Mouse (Mus musculus): ENCODE results near the gene Pde3b. TPM values are rescaled to one million over a fixed set of nuclear protein-coding genes. Genes with fewer than 3 reads are reported as not detected.
"Not testable (repeated sequence)": the region's sequence is repeated elsewhere in the genome, so short reads cannot be mapped to it uniquely, and the experiment has no call there.

Gene Pde3b
- 4.3 and 4.9 TPM in 2 replicates for polyA plus RNA-seq (2015; fragmentation: Nextera tagmentation; extraction: Ambion mirVana)

GRCm38 (mm10) chr7:114414421-114415335, at the start of gene Pde3b:
Gene Pde3b (plus strand): TSS chr7:114415281.
- Histone ChIP-seq H3K27me3 (no peaks in the 10 kb centered on the region), H3K27ac (peak within 1 kb of the TSS; percentile 97), H3K36me3 (no peaks in the 10 kb centered on the region), H3K4me1 (replicated peaks) (peaks cover 28% of the 10 kb centered on the region), H3K4me3 (replicated peaks) (peak within 1 kb of the TSS; percentile 95), H3K9ac (replicated peaks) (peak within 1 kb of the TSS; percentile 97), H3K4me2 (replicated peaks) (peak within 1 kb of the TSS; percentile 91), H3K9me3 (no peaks in the 10 kb centered on the region)
- peak; percentile 93 for ATAC-seq
- under 1% methylated on average over 70 of the region's 70 CpGs for WGBS

- Histone ChIP-seq H3K9me3 (no peaks in the 10 kb centered on the region), H3K4me3 (replicated peaks) (no peak overlapping the region), H3K27me3 (no peaks in the 10 kb centered on the region), H3K27ac (no peak overlapping the region), H3K36me3 (no peaks in the 10 kb centered on the region), H3K9ac (replicated peaks) (no peak overlapping the region), H3K4me1 (replicated peaks) (no peaks in the 10 kb centered on the region), H3K4me2 (replicated peaks) (no peak overlapping the region)
- ATAC-seq = no peak
- WGBS = 97% methylated on average over 3 of the region's 3 CpGs
Measured at GRCm38 (mm10) chr7:114402130-114402529, 13.0 kb upstream of the Pde3b start.

GRCm38 (mm10) chr7:114415336-114416020, 397 bp downstream of the Pde3b start:
- H3K9me3 ChIP-seq = no peaks in the 10 kb centered on the region
- no peaks in the 10 kb centered on the region for H3K27me3 ChIP-seq
- H3K36me3 ChIP-seq = no peaks in the 10 kb centered on the region
- H3K9ac ChIP-seq (replicated peaks) = peak overlapping the region; percentile 97
- H3K27ac ChIP-seq = peak overlapping the region; percentile 97
- peak overlapping the region; percentile 91 for H3K4me2 ChIP-seq (replicated peaks)
- peak overlapping the region; percentile 95 for H3K4me3 ChIP-seq (replicated peaks)
- under 1% methylated on average over 78 of the region's 103 CpGs for WGBS
- H3K4me1 ChIP-seq (replicated peaks) = peaks cover 28% of the 10 kb centered on the region
- peak; percentile 83 for ATAC-seq

DNA sequence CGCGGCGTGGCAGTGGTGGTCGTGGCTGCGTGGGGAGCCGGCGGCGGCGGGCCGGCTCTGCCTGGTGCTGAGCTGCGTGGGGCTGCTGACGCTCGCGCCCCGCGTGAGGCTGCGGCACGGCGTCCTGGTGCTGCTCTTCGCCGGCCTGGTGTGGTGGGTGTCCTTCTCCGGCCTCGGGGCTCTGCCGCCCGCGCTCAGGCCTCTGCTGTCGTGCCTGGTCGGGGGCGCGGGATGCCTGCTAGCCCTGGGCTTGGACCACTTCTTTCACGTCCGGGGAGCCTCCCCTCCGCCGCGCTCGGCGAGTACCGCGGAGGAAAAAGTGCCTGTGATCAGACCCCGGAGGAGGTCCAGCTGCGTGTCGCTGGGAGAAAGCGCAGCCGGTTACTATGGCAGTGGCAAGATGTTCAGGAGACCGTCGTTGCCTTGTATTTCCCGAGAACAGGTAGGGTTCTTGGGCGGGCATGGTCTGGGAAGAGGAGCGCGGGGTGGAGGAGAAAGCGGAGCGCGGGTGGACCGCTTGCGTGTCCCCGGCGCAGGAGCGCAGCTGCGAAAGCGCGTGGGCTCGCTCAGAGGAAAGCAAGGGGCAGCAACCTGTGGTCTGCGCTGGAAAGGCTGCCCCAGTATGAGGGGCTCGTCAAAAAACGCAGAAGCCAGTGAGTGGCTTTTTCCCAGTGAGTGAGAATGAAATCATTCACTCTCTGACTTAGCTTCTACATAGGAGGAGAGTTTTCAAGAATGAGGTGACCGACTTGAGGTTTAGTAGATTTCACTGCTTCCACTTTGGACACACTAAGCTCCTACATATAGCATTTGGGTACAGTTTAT, 1.2 kb downstream of the Pde3b start:
- H3K4me1 ChIP-seq (replicated peaks) = peaks cover 28% of the 10 kb centered on the region
- H3K9me3 ChIP-seq = no peaks in the 10 kb centered on the region
- under 1% methylated on average over 66 of the region's 66 CpGs for WGBS
- ATAC-seq = peak; percentile 78
- no peaks in the 10 kb centered on the region for H3K36me3 ChIP-seq
- H3K4me3 ChIP-seq (replicated peaks) = peak overlapping the region; percentile 95
- H3K9ac ChIP-seq (replicated peaks) = peak overlapping the region; percentile 97
- no peaks in the 10 kb centered on the region for H3K27me3 ChIP-seq
- peak overlapping the region; percentile 91 for H3K4me2 ChIP-seq (replicated peaks)
- H3K27ac ChIP-seq = peak overlapping the region; percentile 97

GRCm38 (mm10) chr7:114419331-114419730, 4.2 kb downstream of the Pde3b start:
- H3K9ac ChIP-seq (replicated peaks) = not testable (repeated sequence)

GRCm38 (mm10) chr7:114420918-114421317, 5.8 kb downstream of the Pde3b start:
- Histone ChIP-seq H3K27me3 (no peaks in the 10 kb centered on the region), H3K4me3 (replicated peaks) (no peak overlapping the region), H3K36me3 (no peaks in the 10 kb centered on the region), H3K4me2 (replicated peaks) (no peak overlapping the region), H3K9ac (replicated peaks) (no peak overlapping the region), H3K4me1 (replicated peaks) (peaks cover 20% of the 10 kb centered on the region), H3K27ac (no peak overlapping the region), H3K9me3 (no peaks in the 10 kb centered on the region)
- no peak for ATAC-seq
- 51% methylated on average over 4 of the region's 4 CpGs for WGBS

More at GRCm38 (mm10) chr7:114419331-114419730, 4.2 kb downstream of the Pde3b start:
- H3K4me2 ChIP-seq (replicated peaks); H3K36me3 ChIP-seq; ATAC-seq; H3K27me3 ChIP-seq; H3K4me3 ChIP-seq (replicated peaks); H3K27ac ChIP-seq; H3K9me3 ChIP-seq: not testable (repeated sequence)
- WGBS = 75% methylated on average over 3 of the region's 3 CpGs
- H3K4me1 ChIP-seq (replicated peaks) = peaks cover 25% of the 10 kb centered on the region

DNA sequence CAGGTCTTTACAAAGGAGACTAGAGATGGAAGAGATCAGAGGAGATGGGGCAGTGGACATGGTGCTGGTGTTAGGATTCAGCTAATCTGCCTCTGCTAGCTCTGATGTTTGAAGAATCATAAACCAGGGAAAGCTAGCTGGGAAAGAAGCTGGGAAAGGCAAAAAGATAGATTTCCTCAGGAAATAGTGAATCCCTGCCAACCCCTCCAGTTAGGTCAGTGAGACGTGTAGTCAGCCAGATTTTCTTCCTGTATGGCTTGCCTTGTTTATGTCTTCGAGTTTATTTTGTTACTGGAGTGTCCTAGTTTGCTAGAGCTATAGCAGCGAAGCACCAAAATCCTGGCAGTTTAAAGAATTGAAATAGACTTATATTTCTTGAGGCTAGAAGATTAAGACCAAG, 7.1 kb downstream of the Pde3b start:
- ATAC-seq = no peak
- no peaks in the 10 kb centered on the region for H3K27me3 ChIP-seq
- WGBS = 89% methylated on average over 3 of the region's 3 CpGs

DNA sequence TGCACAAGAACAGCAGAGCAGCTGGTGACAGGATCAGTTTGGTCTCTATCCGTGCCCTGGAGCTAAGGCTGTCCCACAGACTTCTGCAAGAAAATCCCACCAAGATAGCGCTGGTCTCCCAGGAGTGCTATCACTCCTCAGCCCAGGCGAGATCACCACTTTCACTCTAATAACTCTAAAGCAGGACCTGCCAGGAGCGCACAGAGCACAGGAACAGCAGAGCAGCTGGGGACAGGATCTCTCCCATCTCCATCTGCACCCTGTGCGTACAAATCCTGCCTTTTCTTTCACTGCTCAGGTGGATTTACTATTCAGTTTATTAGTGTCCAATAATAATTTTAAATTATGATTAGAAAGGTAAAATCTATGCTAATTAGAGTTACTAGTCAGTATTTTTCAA, 14.7 kb downstream of the Pde3b start:
- Histone ChIP-seq H3K4me1 (replicated peaks) (no peaks in the 10 kb centered on the region), H3K9me3 (peaks cover 4% of the 10 kb centered on the region; the same call in 1 of the 2 replicates), H3K27me3 (no peaks in the 10 kb centered on the region), H3K4me2 (replicated peaks) (no peak overlapping the region), H3K36me3 (no peaks in the 10 kb centered on the region), H3K27ac (no peak overlapping the region), H3K4me3 (replicated peaks) (no peak overlapping the region), H3K9ac (replicated peaks) (no peak overlapping the region)
- 87% methylated on average over 5 of the region's 5 CpGs for WGBS
- no peak for ATAC-seq

More for the DNA sequence above, 7.1 kb downstream of the Pde3b start:
- H3K4me2 ChIP-seq (replicated peaks) = no peak overlapping the region
- no peak overlapping the region for H3K27ac ChIP-seq
- H3K9ac ChIP-seq (replicated peaks) = no peak overlapping the region
- H3K4me1 ChIP-seq (replicated peaks) = peaks cover 12% of the 10 kb centered on the region
- H3K4me3 ChIP-seq (replicated peaks) = no peak overlapping the region
- no peaks in the 10 kb centered on the region for H3K36me3 ChIP-seq
- H3K9me3 ChIP-seq = no peaks in the 10 kb centered on the region

- Histone ChIP-seq H3K4me3 (replicated peaks) (no peak overlapping the region), H3K27ac (no peak overlapping the region), H3K4me1 (replicated peaks) (no peaks in the 10 kb centered on the region), H3K9me3 (peaks cover 4% of the 10 kb centered on the region; the same call in 1 of the 2 replicates), H3K9ac (replicated peaks) (no peak overlapping the region), H3K36me3 (no peaks in the 10 kb centered on the region), H3K27me3 (no peaks in the 10 kb centered on the region), H3K4me2 (replicated peaks) (no peak overlapping the region)
- no peak for ATAC-seq
- WGBS = 47% methylated on average over 4 of the region's 4 CpGs
Measured at GRCm38 (mm10) chr7:114431966-114432365, 16.9 kb downstream of the Pde3b start.

- 94% methylated on average over 1 of the region's 1 CpGs for WGBS
- Histone ChIP-seq H3K9me3 (no peaks in the 10 kb centered on the region; the same call in 1 of the 2 replicates), H3K4me3 (replicated peaks) (no peak overlapping the region), H3K27me3 (no peaks in the 10 kb centered on the region), H3K4me1 (replicated peaks) (no peaks in the 10 kb centered on the region), H3K9ac (replicated peaks) (no peak overlapping the region), H3K4me2 (replicated peaks) (no peak overlapping the region), H3K27ac (no peak overlapping the region), H3K36me3 (no peaks in the 10 kb centered on the region)
- ATAC-seq = no peak
Measured at GRCm38 (mm10) chr7:114439726-114440125, 24.6 kb downstream of the Pde3b start.

DNA sequence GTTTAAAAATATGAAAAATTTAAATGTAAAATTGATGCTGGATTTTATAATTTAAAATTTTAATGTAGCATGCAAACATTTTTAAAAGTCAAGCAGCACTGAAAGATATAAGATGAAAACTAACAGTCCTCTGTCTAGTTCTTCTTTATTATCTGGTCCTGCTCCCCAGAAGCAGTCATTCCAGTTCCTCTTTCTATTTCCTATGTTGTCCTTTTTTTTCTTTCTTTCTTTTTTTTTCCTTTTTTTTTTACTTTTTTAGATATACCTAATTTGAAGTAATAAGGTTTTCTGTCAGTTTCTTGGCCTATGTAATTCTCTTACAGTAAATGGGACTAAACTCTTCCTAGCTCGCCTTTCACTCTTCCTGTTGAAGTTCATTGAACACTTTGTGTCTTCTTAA, 25.4 kb downstream of the Pde3b start:
- Histone ChIP-seq H3K9ac (replicated peaks) (no peak overlapping the region), H3K27ac (no peak overlapping the region), H3K9me3 (no peaks in the 10 kb centered on the region; the same call in 1 of the 2 replicates), H3K27me3 (no peaks in the 10 kb centered on the region), H3K4me2 (replicated peaks) (no peak overlapping the region), H3K4me3 (replicated peaks) (no peak overlapping the region), H3K36me3 (no peaks in the 10 kb centered on the region), H3K4me1 (replicated peaks) (no peaks in the 10 kb centered on the region)
- ATAC-seq = no peak
- WGBS = 96% methylated on average over 1 of the region's 1 CpGs

Data from midbrain, embryonic 13.5 days (tissue).